Mouse (Mus musculus): ENCODE measurements around the gene Abhd15.

Gene Abhd15

GRCm38 (mm10) chr11:77514832-77515636, at the start of gene Abhd15:
Abhd15 (plus strand) TSS chr11:77515121.
- DNase-seq (ENCODE audit: low read depth, low spot score), result peak; percentile 73

DNA sequence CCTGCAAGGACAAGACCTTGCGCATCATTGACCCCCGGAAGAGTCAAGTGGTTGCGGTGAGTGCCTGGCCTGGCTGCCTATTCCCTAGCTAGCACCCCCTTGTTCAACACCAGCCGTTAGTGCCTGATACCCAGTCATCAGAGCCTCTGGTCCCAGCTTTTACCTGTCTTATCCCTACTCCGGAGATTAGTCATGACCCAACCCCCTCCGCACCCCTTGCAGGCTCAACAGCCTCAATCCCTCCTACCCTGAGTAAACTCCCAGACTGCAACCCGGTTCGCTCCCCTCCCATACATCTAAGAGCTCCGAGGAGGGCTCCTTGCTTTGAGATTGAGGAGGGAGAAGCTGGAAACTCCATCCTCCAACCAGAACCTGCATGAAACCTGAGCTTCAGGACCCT, 48.4 kb upstream of the Abhd15 start:
- DNase-seq (ENCODE audit: low read depth, low spot score), result no peak

DNA sequence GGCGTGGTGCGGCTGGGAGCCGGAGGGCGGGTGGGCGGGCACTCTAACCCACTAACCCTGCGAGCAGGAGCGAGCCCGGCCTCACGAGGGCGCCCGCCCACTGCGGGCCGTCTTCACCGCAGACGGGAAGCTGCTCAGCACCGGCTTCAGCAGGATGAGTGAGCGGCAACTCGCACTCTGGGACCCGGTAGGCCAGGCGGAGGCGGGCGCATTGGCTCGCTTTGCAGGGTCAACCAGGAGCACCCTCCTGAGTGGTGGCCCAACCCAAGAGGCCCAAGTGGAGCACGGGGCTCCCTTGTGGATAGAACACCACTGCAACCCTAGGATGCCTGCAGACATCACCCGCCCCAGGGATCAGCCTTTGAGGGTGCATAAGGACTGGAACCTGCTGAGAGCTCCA, 47.8 kb upstream of the Abhd15 start:
- peak; percentile 88 for DNase-seq (ENCODE audit: low read depth, low spot score)

- DNase-seq (ENCODE audit: low read depth, low spot score), result peak; percentile 85
Measured at GRCm38 (mm10) chr11:77467784-77468183, 47.1 kb upstream of the Abhd15 start.

DNA sequence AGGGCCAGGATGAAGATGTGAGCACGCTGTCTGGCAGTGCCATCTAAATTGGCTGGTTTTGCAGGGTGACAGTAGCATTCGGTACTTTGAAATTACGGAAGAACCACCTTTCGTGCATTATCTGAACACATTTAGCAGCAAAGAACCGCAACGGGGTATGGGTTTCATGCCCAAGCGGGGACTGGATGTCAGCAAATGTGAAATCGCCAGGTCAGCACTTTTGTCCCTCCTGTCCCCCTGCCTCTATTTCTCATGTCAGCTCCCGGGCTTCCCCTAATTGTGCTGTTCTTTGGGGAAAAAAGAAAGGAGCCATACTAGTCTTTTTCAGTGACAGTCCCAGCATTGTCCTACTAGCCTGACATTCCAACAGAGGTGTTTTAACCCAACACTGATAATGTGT, 46.5 kb upstream of the Abhd15 start:
- DNase-seq (ENCODE audit: low read depth, low spot score), result no peak

- no peak for DNase-seq (ENCODE audit: low read depth, low spot score)
Measured at GRCm38 (mm10) chr11:77471407-77471806, 43.5 kb upstream of the Abhd15 start.

GRCm38 (mm10) chr11:77472775-77473174, 42.1 kb upstream of the Abhd15 start:
- DNase-seq (ENCODE audit: low read depth, low spot score), result no peak

DNA sequence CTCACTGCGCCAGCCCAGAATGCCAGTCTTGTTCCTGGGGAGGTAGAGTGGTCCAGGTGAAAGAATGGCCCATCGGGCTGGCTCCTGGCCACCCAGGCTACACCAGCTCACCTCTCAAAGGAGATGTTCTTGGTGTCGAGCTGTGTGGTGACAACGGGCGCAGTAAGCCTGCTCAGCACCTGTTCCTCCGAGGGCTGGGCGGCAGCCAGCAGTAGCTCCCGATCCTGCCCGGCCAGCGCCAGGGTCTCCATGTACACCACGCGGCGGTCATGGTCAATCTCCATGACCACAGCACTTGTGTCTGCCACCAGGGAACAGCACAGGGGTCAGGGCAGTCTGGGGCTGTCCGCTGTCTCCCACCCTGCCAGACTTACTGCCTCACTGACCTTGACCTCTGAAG, 38.7 kb upstream of the Abhd15 start:
- DNase-seq (ENCODE audit: low read depth, low spot score), result no peak

DNA sequence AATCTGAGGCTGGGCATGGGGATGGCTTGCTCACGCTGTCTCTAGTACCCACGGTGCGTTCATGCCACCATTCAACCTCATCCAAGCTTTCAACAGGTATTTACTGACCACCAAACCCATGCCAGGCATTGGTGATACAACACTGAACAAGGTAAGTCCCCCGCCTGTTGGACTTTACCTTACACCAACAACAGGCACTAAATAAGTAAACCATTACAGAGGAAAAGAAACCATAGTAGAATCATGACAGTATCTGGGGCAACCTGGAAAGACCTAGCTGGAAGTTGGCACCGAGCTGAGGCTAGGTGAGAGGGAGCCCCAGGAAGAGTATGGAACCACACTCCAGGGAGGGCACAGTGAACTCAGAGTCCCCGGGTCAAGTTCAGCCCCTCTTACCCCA, 38.0 kb upstream of the Abhd15 start:
- no peak for DNase-seq (ENCODE audit: low read depth, low spot score)

GRCm38 (mm10) chr11:77483043-77483442, 31.9 kb upstream of the Abhd15 start:
- no peak for DNase-seq (ENCODE audit: low read depth, low spot score)

DNA sequence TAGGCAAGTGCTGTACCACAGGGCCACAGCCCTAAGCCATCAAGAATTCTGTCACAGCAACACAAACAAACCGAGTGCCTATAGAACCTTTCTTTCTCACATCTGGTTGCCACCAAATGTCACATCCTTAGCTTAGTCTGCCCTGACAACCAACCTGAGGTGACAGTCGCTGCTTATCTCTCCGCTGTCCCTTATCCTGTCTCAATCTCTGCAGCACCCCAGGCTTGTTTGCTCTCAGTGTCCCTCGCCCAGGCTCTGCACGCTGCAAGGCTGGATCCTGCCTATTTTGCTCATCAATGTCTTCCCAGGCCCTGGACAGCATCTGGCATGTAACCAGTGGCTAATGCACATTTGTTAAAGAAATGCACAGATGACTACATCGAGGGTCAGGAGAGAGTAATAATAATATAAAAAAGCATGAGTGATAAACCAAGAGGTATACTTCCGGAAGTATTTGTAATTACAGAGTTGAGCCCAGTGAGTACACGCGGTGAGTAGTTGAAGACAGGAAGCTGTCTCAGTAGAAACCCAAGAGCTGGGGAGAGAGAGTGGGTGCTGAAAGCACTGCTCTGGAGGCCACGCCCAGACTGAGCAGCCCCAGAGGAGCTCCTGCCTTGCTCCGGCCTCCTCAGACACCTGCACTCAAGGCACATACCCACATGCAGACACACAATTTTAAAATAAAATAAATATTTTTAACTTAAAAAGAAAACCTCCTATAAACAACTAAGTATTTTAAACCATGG, 31.2 kb upstream of the Abhd15 start:
- DNase-seq (ENCODE audit: low read depth, low spot score), result peak; percentile 85

- DNase-seq (ENCODE audit: low read depth, low spot score), result no peak
Measured at GRCm38 (mm10) chr11:77485229-77485628, 29.7 kb upstream of the Abhd15 start.

- no peak for DNase-seq (ENCODE audit: low read depth, low spot score)
Measured at GRCm38 (mm10) chr11:77486798-77487197, 28.1 kb upstream of the Abhd15 start.

DNA sequence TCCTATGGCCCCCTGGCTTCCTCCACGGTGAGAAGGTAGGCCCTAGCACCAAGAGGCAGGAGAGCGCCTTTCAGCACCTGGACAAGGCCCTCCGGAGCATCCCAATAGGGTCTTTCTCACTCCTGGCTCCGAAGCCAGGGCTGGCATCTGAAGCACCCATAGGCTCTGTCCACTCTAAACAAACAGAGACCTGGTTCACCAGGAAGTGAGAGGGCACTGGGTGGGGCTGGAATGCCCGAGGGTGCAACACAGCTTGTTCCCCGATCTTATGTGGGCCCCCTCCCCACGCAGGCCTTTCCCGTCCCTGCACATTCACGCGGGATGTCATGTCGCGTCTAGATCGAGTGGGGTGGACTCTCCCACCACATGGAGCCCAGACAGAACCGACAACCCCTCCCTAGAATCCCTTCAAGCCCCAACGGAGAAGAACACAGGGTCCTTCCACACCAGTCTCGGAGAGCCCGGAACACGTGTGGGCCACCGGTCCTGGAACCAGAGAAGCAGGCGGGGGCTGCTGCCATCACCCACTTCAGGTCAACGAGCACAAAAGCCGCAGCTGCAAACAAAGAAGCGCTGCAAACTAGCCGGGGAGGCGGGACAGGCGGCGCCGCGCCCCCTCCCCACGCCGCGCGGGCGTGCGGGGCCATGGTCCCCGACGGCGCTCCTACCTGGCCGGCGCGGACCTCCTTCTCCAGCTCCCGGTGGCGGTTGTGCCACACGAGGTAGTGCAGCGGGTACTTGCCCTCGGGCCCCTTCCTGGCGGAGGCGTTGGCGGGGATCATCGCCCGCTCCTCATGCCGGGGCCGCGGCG, 25.9 kb upstream of the Abhd15 start:
- peak; percentile 36 for DNase-seq (ENCODE audit: low read depth, low spot score)

DNA sequence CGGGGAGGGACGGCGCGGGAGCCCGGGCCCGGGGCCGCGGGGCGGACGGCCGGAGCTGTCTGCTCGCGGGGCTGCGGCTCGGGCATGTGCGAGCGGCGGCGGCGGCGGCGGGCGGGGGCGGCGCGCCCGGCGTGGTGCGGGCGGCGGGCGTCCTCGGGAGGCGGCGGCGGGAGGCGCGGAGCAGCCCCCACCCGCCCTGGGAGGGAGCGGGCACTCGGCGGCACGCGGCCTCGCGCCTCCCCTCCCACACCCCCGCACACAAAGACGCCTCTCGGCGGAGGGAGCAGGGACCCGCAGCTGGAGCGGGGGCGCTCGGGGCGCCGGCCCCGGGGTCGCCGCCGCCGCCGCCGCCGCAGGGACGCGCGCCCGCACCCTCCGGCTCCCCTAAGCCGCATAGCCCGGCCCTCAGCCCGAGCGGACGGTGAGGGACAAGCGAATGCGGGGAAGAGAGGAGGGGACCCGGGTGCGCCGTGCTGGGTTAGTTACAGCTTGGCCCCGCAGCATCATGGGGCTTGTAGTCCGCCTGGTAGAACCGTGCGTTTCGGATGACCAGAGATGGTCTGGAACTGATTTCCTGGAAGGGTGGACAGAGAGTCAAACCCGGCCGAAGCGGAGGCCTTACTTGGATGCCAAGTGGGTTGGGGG, 25.2 kb upstream of the Abhd15 start, which contains the start of gene Ankrd13b:
TSS of gene Ankrd13b (minus strand) at position 88 of the 645 bp plus-strand sequence.
- peak; percentile 48 for DNase-seq (ENCODE audit: low read depth, low spot score)

- DNase-seq (ENCODE audit: low read depth, low spot score), result no peak
Measured at GRCm38 (mm10) chr11:77490451-77490850, 24.5 kb upstream of the Abhd15 start.

DNA sequence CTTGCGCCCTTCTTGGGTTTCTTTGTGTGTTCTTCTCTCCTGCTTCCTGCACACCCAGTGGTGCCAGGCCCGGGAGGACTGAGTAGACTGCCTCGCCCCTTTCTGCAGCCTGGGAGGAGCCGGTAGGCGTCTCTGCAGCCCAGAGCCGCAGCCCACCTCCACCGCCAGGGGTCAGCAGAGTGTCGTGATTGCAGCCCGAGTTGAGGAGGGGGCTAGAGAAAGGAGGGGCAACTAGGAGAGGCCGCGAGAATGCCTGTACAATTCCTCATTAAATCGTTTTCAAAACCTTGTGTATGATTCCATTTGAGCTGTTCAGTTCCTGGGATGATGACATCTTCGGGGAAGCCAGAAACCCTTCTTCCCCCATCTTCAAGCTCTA, 23.8 kb upstream of the Abhd15 start:
- peak; percentile 87 for DNase-seq (ENCODE audit: low read depth, low spot score)

DNA sequence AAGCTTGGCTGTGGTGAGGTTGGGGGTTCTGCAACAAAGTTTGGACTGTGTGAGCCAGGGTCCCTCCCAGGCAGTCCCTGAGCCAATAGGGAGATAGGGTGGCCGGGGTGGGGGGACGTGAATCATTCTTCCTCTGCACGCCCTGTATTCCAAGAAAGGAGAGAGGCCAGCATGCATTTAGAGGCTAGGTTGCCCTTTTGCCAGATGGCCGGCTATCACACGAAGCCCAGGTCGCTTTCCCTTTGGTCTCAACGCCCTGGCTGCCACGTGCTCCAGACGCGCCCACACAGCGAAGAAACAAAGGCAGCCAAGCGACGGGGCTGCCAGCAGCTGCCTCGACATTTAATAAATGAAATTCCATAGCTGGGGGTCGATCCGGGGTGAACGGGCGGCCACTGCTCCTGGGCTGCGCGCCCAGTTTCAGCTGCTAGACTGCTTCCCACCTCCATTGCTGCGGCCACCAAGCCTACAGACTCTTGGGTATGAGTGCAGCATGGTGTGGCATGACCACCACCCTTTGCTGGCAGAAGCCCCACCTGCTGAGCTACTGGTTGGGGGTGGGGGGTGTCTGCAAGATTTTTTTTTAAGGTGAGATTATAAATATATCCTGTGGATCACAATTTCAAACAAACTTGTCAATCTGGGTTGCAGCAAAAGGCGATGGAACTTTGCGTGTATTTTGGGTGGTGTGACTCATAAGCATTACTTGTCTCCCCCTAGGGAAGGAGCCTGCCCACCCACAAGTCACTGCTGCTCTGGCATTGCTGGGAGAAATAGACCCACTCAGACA, 23.2 kb upstream of the Abhd15 start:
- peak; percentile 35 for DNase-seq (ENCODE audit: low read depth, low spot score)

GRCm38 (mm10) chr11:77492311-77492871, 22.5 kb upstream of the Abhd15 start:
- peak; percentile 57 for DNase-seq (ENCODE audit: low read depth, low spot score)

- DNase-seq (ENCODE audit: low read depth, low spot score), result peak; percentile 96
Measured at GRCm38 (mm10) chr11:77492911-77493332, 22.0 kb upstream of the Abhd15 start.
